Mouse (Mus musculus) brain, embryonic 14.5 days (tissue): ENCODE data around the gene Bcl11a.

ENCODE experiments used
- CTCF ChIP-seq: fragments of 200-500 bp; IDR thresholded peaks from 2 replicates; pipeline ENCODE4 v1.5.1; 2012; ENCODE audit warnings: inconsistent platforms, mild to moderate bottlenecking, moderate library complexity, borderline replicate concordance; ENCODE audit not compliant: insufficient read depth, insufficient read length; ENCODE audit errors: extremely low read depth
- POLR2A ChIP-seq: fragments of 200-500 bp; IDR thresholded peaks from 2 replicates; pipeline ENCODE4 v1.6.1; 2012; ENCODE audit warnings: mild to moderate bottlenecking, inconsistent platforms, borderline replicate concordance; ENCODE audit not compliant: poor library complexity, insufficient read depth, insufficient read length, severe bottlenecking; ENCODE audit errors: extremely low read depth

- TF ChIP-seq CTCF (no peak), POLR2A (no peak)
Measured at GRCm38 (mm10) chr11:24087069-24087468, 9.2 kb downstream of the Bcl11a start.
